Mouse (Mus musculus): ENCODE measurements around the gene Ms4a12. TPM values are rescaled to one million over a fixed set of nuclear protein-coding genes. Genes with fewer than 3 reads are reported as not detected.
"Not testable (repeated sequence)": the region's sequence is repeated elsewhere in the genome, so short reads cannot be mapped to it uniquely, and the experiment has no call there.

The Ms4a12 gene
- not detected in 2 replicates for polyA plus RNA-seq (2014; fragmentation: Nextera tagmentation; extraction: Ambion mirVana)

GRCm38 (mm10) chr19:11232348-11232747 is at the start of gene Ms4a12:
Gene Ms4a12 (minus strand): TSS chr19:11232448.
- Histone ChIP-seq H3K4me3 (ENCODE audit: low read depth, low read length) (no peak within 1 kb of the TSS), H3K9ac (ENCODE audit: low read length) (no peak within 1 kb of the TSS), H3K27ac (ENCODE audit: low read depth, low read length) (no peak within 1 kb of the TSS), H3K9me3 (ENCODE audit: control insufficient read depth, low read length) (no peaks in the 10 kb centered on the region), H3K36me3 (ENCODE audit: control insufficient read depth, insufficient read depth, low read length) (no peaks in the 10 kb centered on the region), H3K4me2 (ENCODE audit: low read depth) (no peak within 1 kb of the TSS), H3K27me3 (ENCODE audit: control insufficient read depth, insufficient read depth, low read length) (no peaks in the 10 kb centered on the region), H3K4me1 (ENCODE audit: control insufficient read depth, insufficient read depth, low read length) (no peaks in the 10 kb centered on the region)
- WGBS = 74% methylated on average over 5 of the region's 5 CpGs
- DNase-seq (ENCODE audit: low spot score) (no peak), ATAC-seq (ENCODE audit: insufficient read depth, low FRiP score, low TSS enrichment) (no peak)

- no peak overlapping the region for H3K4me3 ChIP-seq (ENCODE audit: low read depth, low read length)
- H3K4me1 ChIP-seq (ENCODE audit: control insufficient read depth, insufficient read depth, low read length) = no peaks in the 10 kb centered on the region
- no peaks in the 10 kb centered on the region for H3K9me3 ChIP-seq (ENCODE audit: control insufficient read depth, low read length)
- H3K27ac ChIP-seq (ENCODE audit: low read depth, low read length) = no peak overlapping the region
- DNase-seq (ENCODE audit: low spot score) = no peak
- H3K36me3 ChIP-seq (ENCODE audit: control insufficient read depth, insufficient read depth, low read length) = no peaks in the 10 kb centered on the region
- H3K9ac ChIP-seq (ENCODE audit: low read length) = no peak overlapping the region
- WGBS = 87% methylated on average over 3 of the region's 3 CpGs
- H3K27me3 ChIP-seq (ENCODE audit: control insufficient read depth, insufficient read depth, low read length) = no peaks in the 10 kb centered on the region
- no peak overlapping the region for H3K4me2 ChIP-seq (ENCODE audit: low read depth)
- no peak for ATAC-seq (ENCODE audit: insufficient read depth, low FRiP score, low TSS enrichment)
Measured at GRCm38 (mm10) chr19:11280223-11280622, 48.0 kb upstream of the Ms4a12 start.

- whole genome bisulfite sequencing = 68% methylated on average over 5 of the region's 5 CpGs
- Histone ChIP-seq H3K27me3 (ENCODE audit: control insufficient read depth, insufficient read depth, low read length) (no peaks in the 10 kb centered on the region), H3K4me2 (ENCODE audit: low read depth) (no peak overlapping the region), H3K9ac (ENCODE audit: low read length) (no peak overlapping the region), H3K36me3 (ENCODE audit: control insufficient read depth, insufficient read depth, low read length) (no peaks in the 10 kb centered on the region), H3K9me3 (ENCODE audit: control insufficient read depth, low read length) (no peaks in the 10 kb centered on the region), H3K4me3 (ENCODE audit: low read depth, low read length) (no peak overlapping the region), H3K27ac (ENCODE audit: low read depth, low read length) (no peak overlapping the region), H3K4me1 (ENCODE audit: control insufficient read depth, insufficient read depth, low read length) (no peaks in the 10 kb centered on the region)
- ATAC-seq (ENCODE audit: insufficient read depth, low FRiP score, low TSS enrichment) (no peak), DNase-seq (ENCODE audit: low spot score) (no peak)
Measured at GRCm38 (mm10) chr19:11276431-11276830, 44.2 kb upstream of the Ms4a12 start.

DNA sequence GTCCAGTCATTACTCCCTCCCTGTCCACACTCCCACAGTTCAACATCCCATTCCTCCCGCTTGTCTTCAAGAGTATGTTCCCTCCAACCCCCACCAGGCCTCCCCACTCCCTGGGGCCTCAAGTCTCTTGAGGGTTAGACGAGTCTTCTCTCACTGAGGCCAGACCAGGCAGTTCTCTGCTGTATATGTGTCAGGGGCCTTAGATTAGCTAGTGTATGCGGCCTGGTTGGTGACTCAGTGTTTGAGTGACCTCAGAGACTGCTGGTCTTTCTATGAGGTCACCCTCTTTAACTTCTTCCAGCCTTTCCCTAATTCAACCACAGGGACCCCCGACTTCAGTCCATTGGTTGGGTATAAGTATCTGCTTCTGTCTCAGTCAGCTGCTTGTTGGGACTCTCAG is 34.7 kb upstream of the Ms4a12 start:
- no peaks in the 10 kb centered on the region for H3K36me3 ChIP-seq (ENCODE audit: control insufficient read depth, insufficient read depth, low read length)
- no peaks in the 10 kb centered on the region for H3K27me3 ChIP-seq (ENCODE audit: control insufficient read depth, insufficient read depth, low read length)
- DNase-seq (ENCODE audit: low spot score) (no peak), ATAC-seq (ENCODE audit: insufficient read depth, low FRiP score, low TSS enrichment) (no peak)
- no peaks in the 10 kb centered on the region for H3K9me3 ChIP-seq (ENCODE audit: control insufficient read depth, low read length)
- H3K4me2 ChIP-seq (ENCODE audit: low read depth) = no peak overlapping the region
- no peak overlapping the region for H3K4me3 ChIP-seq (ENCODE audit: low read depth, low read length)
- H3K9ac ChIP-seq (ENCODE audit: low read length) = no peak overlapping the region
- WGBS = 77% methylated on average over 4 of the region's 4 CpGs
- H3K4me1 ChIP-seq (ENCODE audit: control insufficient read depth, insufficient read depth, low read length) = no peaks in the 10 kb centered on the region
- H3K27ac ChIP-seq (ENCODE audit: low read depth, low read length) = no peak overlapping the region

DNA sequence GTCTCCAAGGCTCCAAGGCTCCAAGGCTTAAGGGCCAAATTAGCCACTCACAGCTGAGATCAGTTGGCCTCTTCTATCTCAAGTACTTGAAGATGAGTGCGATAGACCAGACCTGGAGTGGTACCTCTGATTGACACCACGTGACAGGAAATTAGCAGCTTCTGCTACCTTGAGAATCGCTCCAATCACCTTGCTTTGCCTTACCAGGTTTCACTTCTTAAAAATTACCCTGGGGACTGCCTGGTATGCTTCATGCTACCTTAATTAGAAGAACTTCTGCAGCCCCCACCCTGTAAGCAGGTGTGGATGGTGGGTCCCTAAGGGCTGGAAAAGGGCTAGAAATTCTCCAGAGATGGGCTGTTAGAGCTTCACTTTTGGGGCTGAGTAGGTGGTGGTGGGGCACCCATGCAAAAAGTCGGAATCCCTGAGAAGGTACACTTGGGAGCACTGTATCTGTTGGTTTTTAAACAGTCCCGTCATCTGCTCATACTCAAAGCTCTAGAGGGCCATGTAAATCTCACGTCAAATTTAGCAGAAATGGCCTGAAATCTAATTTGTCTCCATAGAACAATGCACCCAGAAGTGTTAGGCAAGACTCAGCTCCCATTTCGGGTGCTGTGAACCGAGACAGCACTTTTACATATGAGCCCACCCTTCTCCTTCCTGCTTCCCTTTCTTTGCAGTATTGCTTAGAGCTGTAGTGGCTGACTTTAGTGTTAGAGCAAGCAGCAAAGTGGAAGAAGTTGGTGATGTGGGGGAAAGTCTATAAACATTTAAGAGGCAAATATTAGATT is 34.0 kb upstream of the Ms4a12 start, which contains the start of gene Ms4a1:
Gene Ms4a1, minus strand, starts transcription at position 190 of the 794 bp plus-strand sequence.
- no peak within 1 kb of the TSS for H3K4me2 ChIP-seq (ENCODE audit: low read depth)
- H3K9me3 ChIP-seq (ENCODE audit: control insufficient read depth, low read length) = no peaks in the 10 kb centered on the region
- ATAC-seq (ENCODE audit: insufficient read depth, low FRiP score, low TSS enrichment) (no peak), DNase-seq (ENCODE audit: low spot score) (no peak)
- H3K27ac ChIP-seq (ENCODE audit: low read depth, low read length) = no peak within 1 kb of the TSS
- H3K36me3 ChIP-seq (ENCODE audit: control insufficient read depth, insufficient read depth, low read length) = no peaks in the 10 kb centered on the region
- no peaks in the 10 kb centered on the region for H3K4me1 ChIP-seq (ENCODE audit: control insufficient read depth, insufficient read depth, low read length)
- no peak within 1 kb of the TSS for H3K4me3 ChIP-seq (ENCODE audit: low read depth, low read length)
- no peak within 1 kb of the TSS for H3K9ac ChIP-seq (ENCODE audit: low read length)
- WGBS = 87% methylated on average over 8 of the region's 8 CpGs
- H3K27me3 ChIP-seq (ENCODE audit: control insufficient read depth, insufficient read depth, low read length) = no peaks in the 10 kb centered on the region

- Histone ChIP-seq H3K36me3 (ENCODE audit: control insufficient read depth, insufficient read depth, low read length) (no peaks in the 10 kb centered on the region), H3K27me3 (ENCODE audit: control insufficient read depth, insufficient read depth, low read length) (no peaks in the 10 kb centered on the region), H3K9ac (ENCODE audit: low read length) (no peak overlapping the region), H3K4me1 (ENCODE audit: control insufficient read depth, insufficient read depth, low read length) (no peaks in the 10 kb centered on the region), H3K27ac (ENCODE audit: low read depth, low read length) (no peak overlapping the region), H3K4me3 (ENCODE audit: low read depth, low read length) (no peak overlapping the region), H3K9me3 (ENCODE audit: control insufficient read depth, low read length) (no peaks in the 10 kb centered on the region), H3K4me2 (ENCODE audit: low read depth) (no peak overlapping the region)
- no peak for DNase-seq (ENCODE audit: low spot score)
- WGBS = 90% methylated on average over 9 of the region's 9 CpGs
- no peak for ATAC-seq (ENCODE audit: insufficient read depth, low FRiP score, low TSS enrichment)
Measured at GRCm38 (mm10) chr19:11264602-11265185, 32.4 kb upstream of the Ms4a12 start.

- 84% methylated on average over 3 of the region's 3 CpGs for WGBS
- no peaks in the 10 kb centered on the region for H3K27me3 ChIP-seq (ENCODE audit: control insufficient read depth, insufficient read depth, low read length)
- H3K4me3 ChIP-seq (ENCODE audit: low read depth, low read length) = no peak overlapping the region
- no peaks in the 10 kb centered on the region for H3K4me1 ChIP-seq (ENCODE audit: control insufficient read depth, insufficient read depth, low read length)
- no peaks in the 10 kb centered on the region for H3K36me3 ChIP-seq (ENCODE audit: control insufficient read depth, insufficient read depth, low read length)
- H3K9ac ChIP-seq (ENCODE audit: low read length) = no peak overlapping the region
- H3K9me3 ChIP-seq (ENCODE audit: control insufficient read depth, low read length) = no peaks in the 10 kb centered on the region
- no peak overlapping the region for H3K27ac ChIP-seq (ENCODE audit: low read depth, low read length)
- DNase-seq (ENCODE audit: low spot score) = no peak
- H3K4me2 ChIP-seq (ENCODE audit: low read depth) = no peak overlapping the region
- no peak for ATAC-seq (ENCODE audit: insufficient read depth, low FRiP score, low TSS enrichment)
Measured at GRCm38 (mm10) chr19:11263549-11263948, 31.3 kb upstream of the Ms4a12 start.

DNA sequence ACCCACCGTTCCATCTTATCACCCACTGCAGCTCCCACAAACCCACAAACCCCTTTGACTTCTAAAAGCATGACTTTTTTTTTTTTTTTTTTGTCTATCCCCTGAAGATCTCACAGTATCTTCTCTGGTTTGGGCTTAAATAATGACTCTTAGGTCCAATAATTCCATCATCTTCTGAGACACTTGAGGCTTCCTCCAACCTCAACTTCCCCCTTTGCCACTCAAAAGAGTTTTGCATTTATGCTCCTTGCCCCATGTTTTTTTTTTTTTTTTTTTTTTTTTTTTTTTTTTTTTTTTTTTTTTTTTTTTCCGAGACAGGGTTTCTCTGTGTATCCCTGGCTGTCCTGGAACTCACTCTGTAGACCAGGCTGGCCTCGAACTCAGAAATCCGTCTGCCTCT is 30.7 kb upstream of the Ms4a12 start:
- not testable (repeated sequence) for H3K36me3 ChIP-seq (ENCODE audit: control insufficient read depth, insufficient read depth, low read length); H3K27ac ChIP-seq (ENCODE audit: low read depth, low read length); ATAC-seq (ENCODE audit: insufficient read depth, low FRiP score, low TSS enrichment); H3K4me2 ChIP-seq (ENCODE audit: low read depth); DNase-seq (ENCODE audit: low spot score); H3K4me1 ChIP-seq (ENCODE audit: control insufficient read depth, insufficient read depth, low read length); H3K27me3 ChIP-seq (ENCODE audit: control insufficient read depth, insufficient read depth, low read length); H3K9ac ChIP-seq (ENCODE audit: low read length); H3K4me3 ChIP-seq (ENCODE audit: low read depth, low read length); H3K9me3 ChIP-seq (ENCODE audit: control insufficient read depth, low read length)
- WGBS = 79% methylated on average over 4 of the region's 4 CpGs

GRCm38 (mm10) chr19:11261522-11261921 is 29.3 kb upstream of the Ms4a12 start:
- WGBS = 82% methylated on average over 2 of the region's 2 CpGs
- ATAC-seq (ENCODE audit: insufficient read depth, low FRiP score, low TSS enrichment) = no peak

More at GRCm38 (mm10) chr19:11261522-11261921, 29.3 kb upstream of the Ms4a12 start:
- no peak overlapping the region for H3K27ac ChIP-seq (ENCODE audit: low read depth, low read length)
- no peaks in the 10 kb centered on the region for H3K36me3 ChIP-seq (ENCODE audit: control insufficient read depth, insufficient read depth, low read length)
- no peak overlapping the region for H3K4me3 ChIP-seq (ENCODE audit: low read depth, low read length)
- no peaks in the 10 kb centered on the region for H3K27me3 ChIP-seq (ENCODE audit: control insufficient read depth, insufficient read depth, low read length)
- no peak overlapping the region for H3K4me2 ChIP-seq (ENCODE audit: low read depth)
- no peaks in the 10 kb centered on the region for H3K4me1 ChIP-seq (ENCODE audit: control insufficient read depth, insufficient read depth, low read length)
- DNase-seq (ENCODE audit: low spot score) = no peak
- H3K9me3 ChIP-seq (ENCODE audit: control insufficient read depth, low read length) = no peaks in the 10 kb centered on the region
- no peak overlapping the region for H3K9ac ChIP-seq (ENCODE audit: low read length)

Measured in neural tube, embryonic 11.5 days (tissue).